Mouse (Mus musculus) C2C12 (cell line): Measurements from ENCODE around the gene Itpr1. TPM values are rescaled to one million over a fixed set of nuclear protein-coding genes. Genes with fewer than 3 reads are reported as not detected.

Experiments
- H3K27me3 ChIP-seq: one replicate; pipeline ENCODE4 v1.6.1; 2011; ENCODE audit not compliant: control insufficient read depth, insufficient read depth, insufficient read length
- H3K36me3 ChIP-seq: one replicate; pipeline ENCODE4 v1.6.1; 2011; ENCODE audit not compliant: control insufficient read depth, insufficient read depth
- H3K4me3 ChIP-seq: one replicate; pipeline ENCODE4 v1.5.1; 2011; ENCODE audit warnings: mild to moderate bottlenecking, control low read depth; ENCODE audit not compliant: poor library complexity, insufficient read depth, severe bottlenecking
- H3K79me2 ChIP-seq: one replicate; pipeline ENCODE4 v1.6.1; 2011; ENCODE audit not compliant: control insufficient read depth, insufficient read depth
- H3K79me3 ChIP-seq: one replicate; pipeline ENCODE4 v1.6.1; 2011; ENCODE audit warnings: low read depth, control low read depth
- H3ac ChIP-seq: one replicate; pipeline ENCODE3; 2011; ENCODE audit warnings: low read depth; ENCODE audit not compliant: control insufficient read depth, insufficient read length
- CEBPB ChIP-seq: IDR thresholded peaks from one replicate; pipeline ENCODE4 v1.6.1; 2011; ENCODE audit warnings: low read depth, mild to moderate bottlenecking, control low read depth, moderate library complexity
- CTCF ChIP-seq: IDR thresholded peaks from one replicate; pipeline ENCODE4 v1.5.1; 2011; ENCODE audit not compliant: control insufficient read depth, insufficient read depth, insufficient read length
- FOSL1 ChIP-seq: IDR thresholded peaks from one replicate; pipeline ENCODE4 v1.8.0; 2011; ENCODE audit warnings: mild to moderate bottlenecking, low read length; ENCODE audit not compliant: poor library complexity, insufficient read depth, severe bottlenecking
- MAX ChIP-seq: IDR thresholded peaks from one replicate; pipeline ENCODE4 v1.6.1; 2011; ENCODE audit warnings: mild to moderate bottlenecking, control low read depth
- MYOD1 ChIP-seq: IDR thresholded peaks from one replicate; pipeline ENCODE4 v1.6.1; 2011; ENCODE audit warnings: low read depth; ENCODE audit not compliant: control insufficient read depth, insufficient read length
- MYOG ChIP-seq: IDR thresholded peaks from one replicate; pipeline ENCODE4 v1.6.1; 2011; ENCODE audit not compliant: control insufficient read depth, insufficient read length; ENCODE audit errors: extremely low read depth
- USF1 ChIP-seq: IDR thresholded peaks from one replicate; pipeline ENCODE4 v1.6.1; 2011; ENCODE audit warnings: low read depth, mild to moderate bottlenecking, control low read depth, moderate library complexity
- polyA plus RNA-seq: library from polyadenylated mRNA; unstranded; fragments of >200 nt; fragmentation: generic; extraction: Trizol; gene quantifications from one replicate; pipeline ENCODE4 v1.2.1, GENCODE M21; 2012; ENCODE audit warnings: missing spikeins

Gene Itpr1
- polyA plus RNA-seq, 1 experiment, result 4.9 TPM

- Histone ChIP-seq H3K79me3 (no peaks in the 10 kb centered on the region), H3K4me3 (no peak overlapping the region)
- TF ChIP-seq MYOG (no peak), USF1 (no peak), CEBPB (no peak), MYOD1 (no peak), MAX (no peak), CTCF (no peak), FOSL1 (no peak)
These were observed 325.5 kb downstream of the Itpr1 start for GRCm38 (mm10) chr6:108538406-108538805.

GRCm38 (mm10) chr6:108540441-108540840 lies 327.5 kb downstream of the Itpr1 start:
- TF ChIP-seq MYOG, result no peak
- TF ChIP-seq CEBPB, result no peak
- TF ChIP-seq MAX, result no peak
- no peak for TF ChIP-seq FOSL1
- no peak for TF ChIP-seq USF1
- no peak for TF ChIP-seq CTCF
- Histone ChIP-seq H3K79me2 (no peaks in the 10 kb centered on the region), H3ac (no peak overlapping the region), H3K36me3 (no peaks in the 10 kb centered on the region), H3K79me3 (no peaks in the 10 kb centered on the region), H3K4me3 (no peak overlapping the region), H3K27me3 (no peaks in the 10 kb centered on the region)

More at GRCm38 (mm10) chr6:108538406-108538805, 325.5 kb downstream of the Itpr1 start:
- H3K27me3 ChIP-seq, result no peaks in the 10 kb centered on the region
- H3ac ChIP-seq, result no peak overlapping the region
- no peaks in the 10 kb centered on the region for H3K79me2 ChIP-seq
- H3K36me3 ChIP-seq, result no peaks in the 10 kb centered on the region

GRCm38 (mm10) chr6:108544917-108545316 lies 332.0 kb downstream of the Itpr1 start:
- H3K27me3 ChIP-seq, result no peaks in the 10 kb centered on the region
- no peaks in the 10 kb centered on the region for H3K79me3 ChIP-seq
- TF ChIP-seq FOSL1, result no peak
- no peak for TF ChIP-seq USF1
- TF ChIP-seq CTCF, result no peak
- TF ChIP-seq MAX, result no peak
- no peak for TF ChIP-seq CEBPB
- no peak for TF ChIP-seq MYOG
- no peak for TF ChIP-seq MYOD1
- H3ac ChIP-seq, result no peak overlapping the region
- H3K36me3 ChIP-seq, result no peaks in the 10 kb centered on the region
- H3K4me3 ChIP-seq, result no peak overlapping the region
- H3K79me2 ChIP-seq, result no peaks in the 10 kb centered on the region

GRCm38 (mm10) chr6:108545464-108545863 lies 332.6 kb downstream of the Itpr1 start:
- TF ChIP-seq USF1 (no peak), CEBPB (no peak), MAX (no peak), MYOG (no peak), MYOD1 (no peak), CTCF (no peak), FOSL1 (no peak)
- Histone ChIP-seq H3K79me3 (no peaks in the 10 kb centered on the region), H3K4me3 (no peak overlapping the region), H3K79me2 (no peaks in the 10 kb centered on the region), H3K27me3 (no peaks in the 10 kb centered on the region), H3K36me3 (no peaks in the 10 kb centered on the region), H3ac (no peak overlapping the region)

- no peaks in the 10 kb centered on the region for H3K79me2 ChIP-seq
- H3K4me3 ChIP-seq, result no peak overlapping the region
- no peaks in the 10 kb centered on the region for H3K79me3 ChIP-seq
- TF ChIP-seq USF1 (no peak), MAX (no peak), MYOG (no peak), FOSL1 (no peak)
- no peak overlapping the region for H3ac ChIP-seq
- no peaks in the 10 kb centered on the region for H3K36me3 ChIP-seq
- H3K27me3 ChIP-seq, result no peaks in the 10 kb centered on the region
These were observed 335.5 kb downstream of the Itpr1 start for GRCm38 (mm10) chr6:108548413-108548812.

- H3ac ChIP-seq, result no peak overlapping the region
- TF ChIP-seq USF1 (no peak), CEBPB (no peak), CTCF (no peak), FOSL1 (no peak), MYOG (no peak), MAX (no peak), MYOD1 (no peak)
- no peak overlapping the region for H3K4me3 ChIP-seq
- H3K79me3 ChIP-seq, result no peaks in the 10 kb centered on the region
- no peaks in the 10 kb centered on the region for H3K79me2 ChIP-seq
- no peaks in the 10 kb centered on the region for H3K36me3 ChIP-seq
- H3K27me3 ChIP-seq, result no peaks in the 10 kb centered on the region
These were observed 336.6 kb downstream of the Itpr1 start for GRCm38 (mm10) chr6:108549495-108549935.
